Mouse (Mus musculus) frontal cortex, adult (tissue): Measurements from ENCODE around the gene Tmem221.

ENCODE experiments used
- ATAC-seq: cut with Nextera tagmentation; 2 replicates; pipeline ENCODE4 v1.9.2; 2017; ENCODE audit warnings: mild to moderate bottlenecking, moderate library complexity, mixed read lengths; ENCODE audit not compliant: low TSS enrichment

Gene Tmem221

GRCm38 (mm10) chr8:71579009-71579408 lies 20.3 kb upstream of the Tmem221 start:
- ATAC-seq: no peak

DNA sequence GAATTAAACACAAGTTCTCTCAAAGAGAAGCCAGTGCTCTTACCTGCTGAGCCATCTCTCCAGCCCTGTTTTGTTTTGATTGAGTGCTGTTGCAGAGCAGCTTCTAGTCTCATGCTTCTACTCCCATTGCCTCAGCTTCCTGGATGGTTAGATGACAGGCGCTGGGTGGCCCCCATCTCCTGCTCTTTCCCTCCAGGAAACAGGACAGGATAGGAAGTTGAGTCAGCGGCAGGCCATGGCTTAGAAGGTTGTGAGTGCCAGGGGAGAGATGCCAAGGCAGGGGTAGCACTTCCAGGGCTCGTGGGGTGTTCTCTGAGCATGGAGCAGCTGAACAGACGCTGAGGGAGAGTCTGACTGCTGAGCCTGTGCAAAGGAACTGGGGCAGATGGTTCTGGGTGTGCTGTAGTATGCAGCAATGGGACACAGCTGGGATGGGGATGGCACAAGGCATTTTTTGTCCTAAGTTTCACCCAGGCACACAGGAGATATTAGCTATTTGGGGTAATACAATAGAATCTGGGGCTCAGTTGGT lies 19.3 kb upstream of the Tmem221 start:
- ATAC-seq: no peak

GRCm38 (mm10) chr8:71575020-71575419 lies 16.3 kb upstream of the Tmem221 start:
- no peak for ATAC-seq

- no peak for ATAC-seq
Observed at GRCm38 (mm10) chr8:71574426-71574825, 15.8 kb upstream of the Tmem221 start.

GRCm38 (mm10) chr8:71572847-71573633 lies 14.4 kb upstream of the Tmem221 start:
- ATAC-seq: peak; percentile 13

DNA sequence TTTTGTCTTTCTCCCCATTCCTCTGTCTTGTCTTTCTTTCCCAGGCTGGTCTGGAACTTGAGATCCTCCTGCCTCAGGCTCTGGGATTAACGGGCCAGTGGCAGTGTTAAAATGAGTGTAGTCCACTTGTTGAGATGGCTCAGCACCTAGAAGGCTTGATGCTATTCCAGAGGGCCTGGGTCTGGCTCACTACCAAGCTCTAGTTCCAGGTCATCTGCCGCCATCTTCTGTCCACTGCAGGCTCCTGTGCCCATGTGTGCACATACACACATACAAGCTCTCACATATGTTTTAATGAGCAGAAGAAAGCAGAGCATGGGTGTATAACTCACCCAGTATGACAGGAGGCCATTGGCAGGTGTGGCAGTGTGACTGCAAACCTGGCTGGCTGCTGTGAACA lies 13.4 kb upstream of the Tmem221 start:
- no peak for ATAC-seq

GRCm38 (mm10) chr8:71570291-71570954 lies 11.8 kb upstream of the Tmem221 start:
- peak; percentile 74 for ATAC-seq

DNA sequence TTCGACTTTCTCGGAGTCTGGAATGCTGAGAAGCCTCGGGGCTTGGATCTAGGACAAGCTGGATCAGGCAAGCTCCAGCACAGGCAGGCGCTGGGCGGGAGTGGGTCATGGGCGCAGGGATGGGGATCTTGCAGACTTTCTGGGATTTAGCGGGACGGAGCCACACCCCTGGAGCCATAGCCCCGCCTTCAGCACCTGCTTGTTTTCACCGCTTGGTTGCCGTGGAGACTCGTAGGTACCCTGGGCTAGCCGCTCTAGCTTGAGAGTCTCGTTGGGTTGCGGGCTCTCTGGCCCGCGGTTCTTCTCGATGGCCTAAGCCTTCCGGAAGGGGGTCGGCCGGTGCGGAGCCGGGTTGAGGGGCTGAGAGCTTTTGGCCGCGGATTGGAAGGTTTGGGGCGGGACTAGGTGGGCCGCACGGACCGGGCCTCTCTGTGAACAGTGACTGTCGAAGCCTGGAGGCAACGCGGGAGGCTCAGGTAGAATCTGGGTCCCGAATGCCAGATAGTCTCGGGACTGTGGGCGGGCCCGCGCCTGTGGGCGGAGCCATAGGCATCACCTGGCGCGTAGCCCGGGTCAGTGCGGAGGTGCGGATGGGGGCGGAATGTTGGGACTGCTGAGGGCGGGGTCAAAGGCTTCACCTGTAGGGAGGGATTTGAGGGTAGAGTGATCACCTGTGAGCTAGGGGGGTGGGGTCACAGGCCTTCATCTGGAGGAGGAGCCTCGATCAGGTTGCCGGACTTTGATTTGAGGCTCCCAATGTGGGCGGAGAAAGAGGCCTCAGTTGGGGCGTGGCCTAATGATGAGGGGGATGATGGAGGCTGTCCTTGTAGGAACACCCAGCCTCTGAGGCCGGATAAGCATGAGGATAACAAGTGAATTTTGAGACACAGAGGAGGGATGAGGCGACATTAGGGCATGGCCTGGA lies 11.0 kb upstream of the Tmem221 start:
- peak; percentile 62 for ATAC-seq

DNA sequence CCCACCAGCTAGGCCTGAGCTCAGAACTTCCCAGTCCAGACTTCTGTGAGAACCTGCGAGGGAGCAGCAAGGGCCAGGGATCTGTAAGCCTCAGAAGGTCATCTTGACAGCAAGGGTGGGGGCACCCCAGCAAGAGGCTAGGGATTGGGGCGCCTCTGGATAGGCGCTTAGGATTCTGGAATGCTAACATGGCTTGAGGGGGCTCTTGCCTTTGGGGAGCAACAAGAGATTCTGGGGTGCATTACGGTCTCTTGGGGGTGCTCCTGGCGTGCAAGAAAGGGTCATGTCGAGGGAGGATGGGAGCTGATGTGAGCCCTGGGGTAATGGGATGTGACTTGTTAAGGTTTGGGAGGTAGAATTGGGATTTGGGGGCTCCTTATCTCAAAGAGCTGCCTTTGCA lies 10.3 kb upstream of the Tmem221 start:
- no peak for ATAC-seq

GRCm38 (mm10) chr8:71568387-71568937 lies 9.8 kb upstream of the Tmem221 start, which contains the start of gene Slc27a1:
Gene Slc27a1 (plus strand): TSS chr8:71568882.
- ATAC-seq: no peak

GRCm38 (mm10) chr8:71567587-71567986 lies 8.9 kb upstream of the Tmem221 start:
- ATAC-seq: no peak

- no peak for ATAC-seq
Observed at GRCm38 (mm10) chr8:71566501-71566900, 7.8 kb upstream of the Tmem221 start, which contains the start of gene Nxnl1. Gene Nxnl1 (minus strand): TSS chr8:71566601.

GRCm38 (mm10) chr8:71563992-71564391 lies 5.3 kb upstream of the Tmem221 start:
- ATAC-seq: no peak

GRCm38 (mm10) chr8:71562751-71563150 lies 4.1 kb upstream of the Tmem221 start:
- peak; percentile 72 for ATAC-seq

- peak; percentile 72 for ATAC-seq
Observed at GRCm38 (mm10) chr8:71561401-71561800, 2.7 kb upstream of the Tmem221 start.

DNA sequence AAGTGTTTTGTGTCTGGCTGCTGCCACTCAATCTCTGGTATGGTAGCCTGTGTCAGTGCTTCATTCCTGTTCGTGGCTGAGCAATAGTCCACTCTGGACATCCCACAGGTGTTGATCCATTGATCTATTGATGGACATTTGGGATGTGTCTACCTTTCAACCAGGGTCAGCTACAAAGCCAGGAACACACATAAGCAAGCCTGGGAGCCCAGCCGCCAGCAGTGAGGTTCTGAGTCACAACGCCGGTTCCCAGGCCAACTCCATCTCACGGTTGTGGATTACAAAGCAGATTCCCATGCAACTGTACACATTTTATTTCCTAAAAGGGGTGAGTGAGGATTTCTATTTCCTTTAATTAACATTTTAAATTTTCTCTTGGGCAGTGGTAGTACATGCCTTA lies 2.1 kb upstream of the Tmem221 start:
- ATAC-seq: no peak

GRCm38 (mm10) chr8:71560071-71560470 lies 1.4 kb upstream of the Tmem221 start:
- no peak for ATAC-seq

GRCm38 (mm10) chr8:71558958-71559690 lies 453 bp upstream of the Tmem221 start:
- no peak for ATAC-seq

GRCm38 (mm10) chr8:71554644-71555043 lies 4.0 kb downstream of the Tmem221 start:
- no peak for ATAC-seq

DNA sequence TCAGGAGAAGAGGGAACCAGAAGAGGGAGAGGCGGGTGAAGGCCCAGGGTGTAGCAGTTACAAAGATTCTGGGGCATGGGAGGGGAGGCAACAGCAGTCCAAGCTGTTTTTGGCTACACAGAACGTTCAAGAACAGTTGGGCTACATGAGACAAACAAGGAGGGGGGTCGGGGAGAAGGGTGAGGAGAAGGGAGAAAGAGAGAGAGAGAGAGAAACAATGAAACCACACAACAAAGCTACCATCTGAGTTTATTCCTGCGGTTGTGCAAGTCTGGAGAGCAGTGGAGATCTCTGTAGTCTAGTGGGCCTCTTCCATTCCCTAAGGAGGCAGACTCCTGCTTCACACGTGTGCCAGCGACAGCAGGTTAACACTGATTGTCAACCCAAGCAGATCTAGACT lies 4.7 kb downstream of the Tmem221 start:
- no peak for ATAC-seq

GRCm38 (mm10) chr8:71552770-71553169 lies 5.9 kb downstream of the Tmem221 start:
- no peak for ATAC-seq
